Mouse (Mus musculus) neural tube, embryonic 14.5 days (tissue): ENCODE measurements around the gene Spata31d1b. TPM values are rescaled to one million over a fixed set of nuclear protein-coding genes. Genes with fewer than 3 reads are reported as not detected.
"Not testable (repeated sequence)": the region's sequence is repeated elsewhere in the genome, so short reads cannot be mapped to it uniquely, and the experiment has no call there.

ENCODE experiments used
- ATAC-seq: fragments of 200-750 bp; cut with Nextera tagmentation; 2 replicates; pipeline ENCODE4 v1.8.0; 2017; ENCODE audit warnings: low read depth, mild to moderate bottlenecking, moderate TSS enrichment, moderate library complexity
- H3K27ac ChIP-seq: fragments of 300-500 bp; sonication (generic); 2 replicates; pipeline ENCODE4 v1.5.1; 2014; ENCODE audit warnings: low read depth, mild to moderate bottlenecking, control low read depth, low read length, moderate library complexity, mixed read lengths
- H3K27me3 ChIP-seq: fragments of 300-500 bp; sonication (generic); 2 replicates; pipeline ENCODE4 v1.6.1; 2014; ENCODE audit warnings: low read length; ENCODE audit not compliant: control insufficient read depth, insufficient read depth
- H3K36me3 ChIP-seq: fragments of 300-500 bp; sonication (generic); 2 replicates; pipeline ENCODE4 v1.6.1; 2014; ENCODE audit warnings: low read length, mixed read lengths; ENCODE audit not compliant: control insufficient read depth, insufficient read depth
- H3K4me1 ChIP-seq: fragments of 300-500 bp; sonication (generic); 2 replicates; pipeline ENCODE4 v1.6.1; 2014; ENCODE audit warnings: low read length; ENCODE audit not compliant: control insufficient read depth, insufficient read depth
- H3K4me2 ChIP-seq: fragments of 300-500 bp; sonication (generic); 2 replicates; pipeline ENCODE4 v1.6.1; 2014; ENCODE audit warnings: mild to moderate bottlenecking, low read depth, low read length, control low read depth
- H3K4me3 ChIP-seq: fragments of 300-500 bp; sonication (generic); 2 replicates; pipeline ENCODE4 v1.5.1; 2014; ENCODE audit warnings: low read depth, low read length, control low read depth, mixed read lengths
- H3K9ac ChIP-seq: fragments of 300-500 bp; sonication (generic); replicated peaks from 2 replicates; pipeline ENCODE4 v1.6.1; 2014; ENCODE audit warnings: low read depth, mild to moderate bottlenecking, control low read depth, low read length, mixed read lengths
- H3K9me3 ChIP-seq: fragments of 300-500 bp; sonication (generic); 2 replicates; pipeline ENCODE4 v1.6.1; 2016; ENCODE audit warnings: low read length; ENCODE audit not compliant: control insufficient read depth
- WGBS: fragments of 180-500 bp; shearing (Covaris S2); extraction: QIAGEN DNeasy Blood & Tissue Kit; methylation state at CpG from one replicate; pipeline ENCODE4 v1.1.7; 2014; 5-methylcytosine and 5-hydroxymethylcytosine counted together
- polyA plus RNA-seq: library from polyadenylated mRNA; unstranded; fragments of >200 nt; fragmentation: Nextera tagmentation; extraction: Ambion mirVana; gene quantifications from 2 replicates; pipeline ENCODE4 v1.2.1, GENCODE M21; 2014

Spata31d1b gene
- polyA plus RNA-seq, 1 experiment from 2014 or later: not detected

DNA sequence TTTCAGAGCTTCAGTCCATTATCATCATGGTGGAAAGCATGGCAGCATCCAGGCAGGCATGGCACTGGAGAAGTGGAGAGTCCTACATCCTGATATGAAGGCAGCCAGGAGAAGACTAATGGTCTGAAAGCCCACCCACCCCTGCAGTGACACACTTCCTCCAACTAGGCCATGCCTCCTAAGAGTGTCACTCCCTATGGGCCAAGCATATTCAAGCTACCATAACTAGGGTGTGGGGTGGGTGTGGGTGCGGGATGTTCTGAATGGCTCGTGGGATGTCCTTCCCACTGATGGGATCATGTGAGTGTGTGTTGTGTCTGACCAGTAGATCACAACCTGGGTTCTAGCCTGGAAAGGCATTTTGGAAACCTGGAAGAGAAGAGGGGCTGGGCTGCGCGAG lies 21.9 kb downstream of the Spata31d1b start:
- no peak overlapping the region for H3K4me2 ChIP-seq
- H3K4me3 ChIP-seq: no peak overlapping the region
- H3K9ac ChIP-seq: no peak overlapping the region
- H3K27ac ChIP-seq: no peak overlapping the region
- ATAC-seq: no peak
- no peaks in the 10 kb centered on the region for H3K4me1 ChIP-seq
- H3K9me3 ChIP-seq: no peaks in the 10 kb centered on the region
- WGBS: 75% methylated on average over 3 of the region's 4 CpGs
- H3K27me3 ChIP-seq: no peaks in the 10 kb centered on the region
- H3K36me3 ChIP-seq: no peaks in the 10 kb centered on the region

DNA sequence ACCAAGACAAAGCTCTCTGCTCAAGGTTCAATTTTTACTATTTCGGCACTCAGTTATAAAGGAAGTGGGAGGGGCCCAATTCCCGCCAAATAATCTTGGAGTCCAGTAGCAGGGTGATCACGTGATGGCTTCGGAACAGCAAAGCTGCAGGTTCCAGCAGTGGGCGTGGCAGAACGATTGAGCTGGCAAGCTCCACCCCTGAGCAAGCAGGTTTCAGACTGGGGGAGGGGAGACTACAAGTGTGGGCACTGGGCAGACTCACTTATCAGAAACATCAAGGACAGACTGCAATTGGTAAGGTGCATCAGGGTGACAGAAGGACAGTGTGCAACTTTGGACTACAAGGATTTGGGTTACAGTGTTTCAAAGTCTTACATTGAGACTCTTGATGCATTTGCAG lies 22.3 kb downstream of the Spata31d1b start:
- H3K4me3 ChIP-seq, H3K36me3 ChIP-seq, H3K4me2 ChIP-seq, H3K27me3 ChIP-seq, H3K9me3 ChIP-seq, H3K9ac ChIP-seq, ATAC-seq, H3K27ac ChIP-seq, H3K4me1 ChIP-seq: not testable (repeated sequence)
- WGBS: 47% methylated on average over 6 of the region's 6 CpGs

DNA sequence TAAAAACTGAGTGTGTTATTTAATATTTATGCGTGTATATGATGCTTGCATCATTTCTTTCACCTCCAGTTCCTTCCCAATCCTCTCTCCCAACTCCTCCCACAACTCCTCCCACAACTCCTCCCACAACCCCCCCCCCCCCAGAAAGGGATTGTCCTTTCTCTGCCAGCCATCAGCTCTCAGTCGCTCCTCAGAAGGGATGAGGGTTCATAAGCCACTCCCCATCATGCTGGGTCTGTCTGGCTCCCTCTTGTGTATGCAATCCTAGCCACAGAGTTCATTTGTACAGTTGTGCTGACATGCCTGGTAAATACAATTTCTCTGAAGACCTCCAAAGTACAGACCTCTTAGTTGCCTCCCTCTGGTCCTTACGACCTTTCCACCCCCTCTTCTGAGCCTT lies 23.1 kb downstream of the Spata31d1b start:
- Histone ChIP-seq H3K9me3 (no peaks in the 10 kb centered on the region), H3K4me3 (no peak overlapping the region), H3K4me1 (no peaks in the 10 kb centered on the region), H3K36me3 (no peaks in the 10 kb centered on the region), H3K27me3 (no peaks in the 10 kb centered on the region), H3K9ac (no peak overlapping the region), H3K4me2 (no peak overlapping the region), H3K27ac (no peak overlapping the region)
- peak; percentile 38; the same call in 1 of the 2 replicates for ATAC-seq
- 35% methylated on average over 3 of the region's 3 CpGs for WGBS

DNA sequence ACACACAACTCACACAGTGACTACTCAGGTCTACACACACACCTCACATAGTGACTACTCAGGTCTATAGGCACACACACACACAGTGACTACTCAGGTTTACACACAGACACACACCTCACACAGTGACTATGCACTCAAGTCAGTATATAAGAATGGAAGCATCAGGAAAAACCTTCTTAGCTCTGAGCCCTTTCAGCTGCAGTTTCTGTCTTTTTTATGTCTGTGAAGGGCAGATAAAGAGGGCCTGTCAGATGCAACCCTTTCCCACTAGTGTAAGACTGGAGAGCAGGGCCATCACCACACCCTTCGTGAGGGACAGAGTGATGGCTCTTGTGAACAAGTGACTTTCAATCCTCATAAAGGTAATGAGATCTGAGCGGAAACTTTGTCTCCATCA lies 26.4 kb downstream of the Spata31d1b start:
- no peak overlapping the region for H3K4me2 ChIP-seq
- no peaks in the 10 kb centered on the region for H3K36me3 ChIP-seq
- no peak overlapping the region for H3K9ac ChIP-seq
- H3K27ac ChIP-seq: no peak overlapping the region
- H3K27me3 ChIP-seq: no peaks in the 10 kb centered on the region
- H3K4me3 ChIP-seq: no peak overlapping the region
- 90% methylated on average over 2 of the region's 2 CpGs for WGBS
- no peaks in the 10 kb centered on the region for H3K4me1 ChIP-seq
- no peak for ATAC-seq
- H3K9me3 ChIP-seq: no peaks in the 10 kb centered on the region

DNA sequence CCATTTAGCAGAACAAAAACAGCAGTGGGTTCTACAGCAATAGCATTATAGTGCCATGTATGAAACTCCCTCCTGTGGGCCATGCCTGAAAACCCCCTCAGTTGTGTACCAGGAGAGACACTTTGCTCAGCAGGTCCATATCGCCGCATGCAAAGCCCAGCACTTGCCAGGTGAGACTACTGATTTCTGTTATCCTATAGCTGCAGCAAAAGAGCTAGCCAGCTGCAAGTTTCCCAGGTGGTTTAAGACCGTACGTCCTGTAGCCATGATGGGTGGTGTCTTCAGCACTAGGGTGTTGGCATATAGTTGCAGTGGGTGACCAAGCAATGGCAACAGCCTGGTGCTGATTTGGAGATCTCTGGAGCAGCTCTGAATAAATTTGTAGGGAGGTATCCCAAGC lies 27.3 kb downstream of the Spata31d1b start:
- 98% methylated on average over 4 of the region's 4 CpGs for WGBS
- no peak overlapping the region for H3K4me2 ChIP-seq
- H3K4me1 ChIP-seq: no peaks in the 10 kb centered on the region
- H3K27me3 ChIP-seq: no peaks in the 10 kb centered on the region
- no peak overlapping the region for H3K4me3 ChIP-seq
- no peak overlapping the region for H3K27ac ChIP-seq
- no peaks in the 10 kb centered on the region for H3K36me3 ChIP-seq
- no peak overlapping the region for H3K9ac ChIP-seq
- no peak for ATAC-seq
- H3K9me3 ChIP-seq: no peaks in the 10 kb centered on the region

DNA sequence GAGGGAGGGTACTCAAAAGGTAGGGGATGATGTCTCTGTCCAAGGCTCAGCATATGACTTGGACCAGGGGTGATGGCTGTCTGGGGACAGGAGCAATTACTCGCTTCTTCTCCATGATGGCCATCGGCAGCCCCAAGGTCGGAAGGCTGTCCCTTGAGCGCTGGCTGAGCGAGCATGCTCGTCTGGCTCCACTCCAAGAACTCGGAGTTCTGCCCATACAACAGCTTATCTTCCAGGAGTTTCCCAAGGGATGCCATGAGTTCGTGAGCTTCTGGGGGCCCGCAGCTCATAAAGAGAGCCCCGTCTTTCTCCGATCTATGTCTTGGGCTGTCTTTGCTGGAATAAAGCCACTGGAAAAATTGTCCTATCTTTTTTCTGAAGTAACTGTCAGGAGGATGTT lies 29.0 kb downstream of the Spata31d1b start:
- ATAC-seq: no peak
- H3K27ac ChIP-seq: no peak overlapping the region
- 82% methylated on average over 11 of the region's 11 CpGs for WGBS

DNA sequence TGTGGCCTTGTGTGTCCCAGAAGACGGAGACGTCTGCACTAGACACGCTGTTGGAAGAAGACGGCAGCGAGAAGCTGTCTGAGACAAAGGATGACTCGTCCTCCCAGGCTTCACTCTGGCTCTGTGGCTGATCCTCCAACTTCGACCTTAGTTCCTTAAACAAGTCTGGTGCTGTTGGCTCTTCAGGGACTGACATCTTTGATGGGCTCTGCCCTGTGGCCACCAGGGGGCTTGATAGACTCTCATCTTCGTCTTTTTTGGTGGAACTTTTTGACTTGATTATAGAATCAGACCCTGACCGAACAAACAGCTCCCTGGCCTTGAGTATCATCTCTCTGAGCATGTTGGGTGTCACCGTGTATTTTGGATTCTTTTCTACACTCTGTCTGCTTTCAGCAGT lies 29.6 kb downstream of the Spata31d1b start:
- Histone ChIP-seq H3K27ac (no peak overlapping the region), H3K4me2 (no peak overlapping the region), H3K36me3 (no peaks in the 10 kb centered on the region), H3K4me3 (no peak overlapping the region), H3K9me3 (no peaks in the 10 kb centered on the region), H3K9ac (no peak overlapping the region), H3K27me3 (no peaks in the 10 kb centered on the region), H3K4me1 (no peaks in the 10 kb centered on the region)
- WGBS: 81% methylated on average over 10 of the region's 10 CpGs
- no peak for ATAC-seq

More for the DNA sequence above, 29.0 kb downstream of the Spata31d1b start:
- no peak overlapping the region for H3K4me3 ChIP-seq
- no peak overlapping the region for H3K9ac ChIP-seq
- H3K36me3 ChIP-seq: no peaks in the 10 kb centered on the region
- H3K27me3 ChIP-seq: no peaks in the 10 kb centered on the region
- H3K9me3 ChIP-seq: no peaks in the 10 kb centered on the region
- no peaks in the 10 kb centered on the region for H3K4me1 ChIP-seq
- no peak overlapping the region for H3K4me2 ChIP-seq

DNA sequence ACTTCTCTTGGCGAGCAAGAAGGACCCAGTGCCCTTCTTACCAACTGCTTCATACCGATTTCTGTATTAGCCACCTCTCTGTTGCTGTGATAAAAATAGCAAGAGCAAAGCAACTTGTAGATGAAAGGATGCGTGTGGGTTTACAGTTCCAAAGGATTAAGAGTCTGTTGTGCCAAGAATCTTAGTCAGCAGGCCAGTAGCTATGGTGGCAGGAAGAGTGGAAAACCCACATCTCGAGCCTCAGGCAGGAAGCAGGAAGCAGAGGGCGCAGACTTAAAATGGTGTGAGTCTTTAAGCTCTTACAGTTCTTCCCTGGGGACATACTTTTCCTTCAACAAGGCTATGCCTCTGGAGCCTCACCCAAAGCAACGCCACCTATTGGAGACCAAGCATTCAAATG lies 33.4 kb downstream of the Spata31d1b start:
- H3K4me2 ChIP-seq: no peak overlapping the region
- no peak for ATAC-seq
- H3K36me3 ChIP-seq: no peaks in the 10 kb centered on the region
- no peak overlapping the region for H3K27ac ChIP-seq
- no peaks in the 10 kb centered on the region for H3K4me1 ChIP-seq
- no peaks in the 10 kb centered on the region for H3K27me3 ChIP-seq
- no peak overlapping the region for H3K4me3 ChIP-seq
- WGBS: 88% methylated on average over 6 of the region's 6 CpGs
- H3K9me3 ChIP-seq: no peaks in the 10 kb centered on the region
- H3K9ac ChIP-seq: no peak overlapping the region

DNA sequence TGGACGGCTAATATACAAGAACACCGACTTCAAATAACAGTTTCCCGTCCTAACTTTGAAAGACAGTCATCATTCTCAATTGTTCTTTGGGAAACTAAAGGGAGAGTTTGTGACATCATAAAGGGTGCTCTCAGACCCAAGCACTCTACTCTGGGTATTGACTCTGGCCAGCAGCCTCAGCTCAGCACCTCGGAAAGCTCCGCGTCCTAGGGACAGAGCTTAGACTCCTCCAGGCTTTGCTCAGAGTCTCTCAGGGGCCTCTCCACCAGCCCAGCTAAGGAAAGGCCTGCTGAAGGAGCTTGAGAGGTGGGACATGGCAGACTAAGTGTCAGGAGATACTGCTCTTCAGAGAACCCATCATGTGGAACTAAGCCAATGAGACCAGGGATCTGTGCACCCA lies 34.1 kb downstream of the Spata31d1b start:
- 71% methylated on average over 6 of the region's 6 CpGs for WGBS

DNA sequence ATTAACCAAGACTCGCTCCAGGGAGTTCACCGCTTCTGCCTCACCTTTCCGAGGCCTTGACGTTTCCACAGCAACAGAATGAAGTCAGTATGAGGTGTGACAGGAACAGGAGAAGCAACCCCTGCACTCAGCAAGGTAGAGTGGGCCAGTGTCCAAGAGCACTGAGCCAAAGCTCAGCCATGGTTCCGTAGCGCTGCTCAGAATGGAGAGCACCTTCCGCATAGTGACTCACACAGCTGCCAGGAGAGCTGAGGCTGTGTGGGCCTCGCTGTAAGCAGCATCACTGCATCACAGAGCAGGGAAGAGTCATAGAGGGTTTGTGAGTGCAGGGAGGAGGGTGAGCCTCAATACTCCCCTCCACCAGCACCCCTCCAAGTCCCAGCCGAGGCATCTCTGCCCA lies 34.6 kb downstream of the Spata31d1b start, which contains the start of gene 1700014D04Rik:
Gene 1700014D04Rik, minus strand, starts transcription at position 42 of the 400 bp plus-strand sequence.
- Histone ChIP-seq H3K4me2 (no peak within 1 kb of the TSS), H3K9me3 (no peaks in the 10 kb centered on the region), H3K36me3 (no peaks in the 10 kb centered on the region), H3K27me3 (no peaks in the 10 kb centered on the region), H3K4me1 (no peaks in the 10 kb centered on the region), H3K27ac (no peak within 1 kb of the TSS), H3K4me3 (no peak within 1 kb of the TSS), H3K9ac (no peak within 1 kb of the TSS)
- 82% methylated on average over 9 of the region's 9 CpGs for WGBS
- no peak for ATAC-seq

More for the DNA sequence above, 34.1 kb downstream of the Spata31d1b start:
- H3K4me2 ChIP-seq: no peak overlapping the region
- no peak overlapping the region for H3K4me3 ChIP-seq
- no peaks in the 10 kb centered on the region for H3K4me1 ChIP-seq
- no peaks in the 10 kb centered on the region for H3K27me3 ChIP-seq
- H3K36me3 ChIP-seq: no peaks in the 10 kb centered on the region
- no peak overlapping the region for H3K9ac ChIP-seq
- no peak for ATAC-seq
- H3K9me3 ChIP-seq: no peaks in the 10 kb centered on the region
- no peak overlapping the region for H3K27ac ChIP-seq
